ENCODE assay signal across 8 mouse cellular contexts in the genomic region with DNA sequence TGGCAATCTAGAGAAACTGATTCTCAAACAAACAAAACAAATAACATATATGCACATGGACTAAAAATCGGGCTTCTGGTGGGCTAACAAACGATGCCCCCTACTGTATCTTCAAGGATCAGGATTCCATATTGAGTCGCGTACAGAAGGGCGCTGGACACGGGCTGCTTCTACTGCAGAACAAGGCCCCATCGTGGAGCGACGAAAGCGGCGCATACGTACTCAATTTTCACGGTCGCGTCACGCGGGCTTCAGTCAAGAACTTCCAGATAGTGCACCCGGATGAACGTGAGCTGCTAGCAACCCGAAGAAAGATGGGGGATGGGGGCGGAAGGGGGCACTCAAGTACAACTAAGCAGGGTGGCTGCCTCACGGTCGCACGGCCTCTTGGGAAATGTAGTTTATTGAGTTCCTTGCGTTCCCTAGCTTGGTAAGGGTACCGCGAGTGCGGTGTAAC. TPM values are rescaled to one million over a fixed set of nuclear protein-coding genes. Genes with fewer than 3 reads are reported as not detected.
DNase-seq lines count a peak whose midpoint lies in the region; ATAC-seq lines count a peak whose summit lies in the region.

No protein-coding gene starts in this region.

- peak overlapping the region; percentile 50 for H3K4me2 ChIP-seq in intestine, embryonic 14.5 days (ENCODE audit: low read length)

- intact Hi-C loops in left cerebral cortex, postnatal 14 days (cut with DNase I), result no loop called here

- WGBS in intestine, embryonic 14.5 days, result under 1% methylated on average over 28 of the region's 28 CpGs

- H3K27me3 ChIP-seq in intestine, embryonic 14.5 days (replicated peaks; ENCODE audit: control insufficient read depth, insufficient read depth, low read length), result no peaks in the 10 kb centered on the region

- ATAC-seq in common myeloid progenitor, adult 5-6 weeks (replicated peaks; ENCODE audit: low read depth, poor library complexity, severe bottlenecking), result peak; percentile 51
- ATAC-seq in intestine, embryonic 14.5 days (replicated peaks; ENCODE audit: low FRiP score, low TSS enrichment, low read depth), result peak; percentile 56; the same call in 1 of the 2 replicates
- ATAC-seq in megakaryocyte-erythroid progenitor cell, adult 5-6 weeks (replicated peaks; ENCODE audit: low FRiP score, low TSS enrichment, poor library complexity, severe bottlenecking), result peak; percentile 38

- H3K36me3 ChIP-seq in intestine, embryonic 14.5 days (ENCODE audit: control insufficient read depth, insufficient read depth, low read length), result peaks cover 9% of the 10 kb centered on the region; the same call in 1 of the 2 replicates

- no peaks in the 10 kb centered on the region for H3K9me3 ChIP-seq in intestine, embryonic 14.5 days (ENCODE audit: control insufficient read depth, low read length)

- H3K27ac ChIP-seq in intestine, embryonic 14.5 days (ENCODE audit: low read depth), result peak overlapping the region; percentile 86

- peak overlapping the region; percentile 58 for H3K9ac ChIP-seq in intestine, embryonic 14.5 days (ENCODE audit: low read length)

- peaks cover 32% of the 10 kb centered on the region for H3K4me1 ChIP-seq in intestine, embryonic 14.5 days (replicated peaks; ENCODE audit: control insufficient read depth, insufficient read depth, low read length)

- peak; percentile 85 for DNase-seq in ZHBTc4 (ENCODE audit: low read depth, low spot score)
- DNase-seq in gastrocnemius, postnatal 25 days, result peak; percentile 84
- peak; percentile 93 for DNase-seq in intestine, embryonic 14.5 days (ENCODE audit: low spot score)
- peak; percentile 92 to 95 for DNase-seq in left cerebral cortex, postnatal 14 days (ENCODE audit: low spot score in 2 of 2)
- peak; percentile 91 for DNase-seq in right cerebral cortex, postnatal 14 days
- peak; percentile 74 for DNase-seq in urinary bladder, postnatal 25 days (ENCODE audit: low spot score)

- H3K4me3 ChIP-seq in intestine, embryonic 14.5 days (ENCODE audit: low read depth, low read length), result peak overlapping the region; percentile 50

RNA-seq across cellular contexts. Expression of a gene that starts 4.3 kb away (rescaled TPM):
- 122 and 193 TPM in 2 replicates for total RNA-seq in common myeloid progenitor, adult 5-6 weeks (2017)
- 10 to 100 TPM; 13.8 to 19.2 TPM for total RNA-seq in gastrocnemius, postnatal 25 days (2021)
- polyA plus RNA-seq in intestine, embryonic 14.5 days (2014; fragmentation: Nextera tagmentation; extraction: Ambion mirVana), result 14.7 and 15.0 TPM in 2 replicates
- 10 to 100 TPM; 24.2 to 33.3 TPM for total RNA-seq in left cerebral cortex, postnatal 14 days (2021)
- 35.5 and 79.3 TPM in 2 replicates for total RNA-seq in megakaryocyte-erythroid progenitor cell, adult 5-6 weeks (2014; fragmentation: Nextera tagmentation)
- 161 and 186 TPM in 2 replicates for total RNA-seq in megakaryocyte-erythroid progenitor cell, adult 5-6 weeks (2017)

RNA-seq across cellular contexts. Expression of a gene that starts 4.4 kb away (rescaled TPM):
- not detected in 2 replicates for total RNA-seq in common myeloid progenitor, adult 5-6 weeks (2017)
- total RNA-seq in gastrocnemius, postnatal 25 days (2021), result 1 to 10 TPM; 7.5 to 8.5 TPM
- 0.97 and 1.5 TPM in 2 replicates for polyA plus RNA-seq in intestine, embryonic 14.5 days (2014; fragmentation: Nextera tagmentation; extraction: Ambion mirVana)
- 1 to 10 TPM; 1.0 to 2.4 TPM for total RNA-seq in left cerebral cortex, postnatal 14 days (2021)
- 0.27 TPM in 1 of 2 replicates, not detected in the other for total RNA-seq in megakaryocyte-erythroid progenitor cell, adult 5-6 weeks (2014; fragmentation: Nextera tagmentation)
- not detected in 2 replicates for total RNA-seq in megakaryocyte-erythroid progenitor cell, adult 5-6 weeks (2017)

RNA-seq across cellular contexts. Expression of a gene that starts 11.6 kb away (rescaled TPM):
- 296 and 342 TPM in 2 replicates for total RNA-seq in common myeloid progenitor, adult 5-6 weeks (2017)
- total RNA-seq in gastrocnemius, postnatal 25 days (2021), result 10 to 100 TPM; 60.8 to 73.2 TPM
- 192 and 204 TPM in 2 replicates for polyA plus RNA-seq in intestine, embryonic 14.5 days (2014; fragmentation: Nextera tagmentation; extraction: Ambion mirVana)
- 100 to 1,000 TPM; 109 to 110 TPM for total RNA-seq in left cerebral cortex, postnatal 14 days (2021)
- 100 and 140 TPM in 2 replicates for total RNA-seq in megakaryocyte-erythroid progenitor cell, adult 5-6 weeks (2014; fragmentation: Nextera tagmentation)
- total RNA-seq in megakaryocyte-erythroid progenitor cell, adult 5-6 weeks (2017), result 285 and 323 TPM in 2 replicates

RNA-seq across cellular contexts. Expression of a gene that starts 32.9 kb away (rescaled TPM):
- total RNA-seq in common myeloid progenitor, adult 5-6 weeks (2017), result not detected in 2 replicates
- total RNA-seq in gastrocnemius, postnatal 25 days (2021), result 1 to 10 TPM in 1 of 2 experiments, under 1 TPM in 1; 0.99 to 1.2 TPM
- 2.3 and 2.5 TPM in 2 replicates for polyA plus RNA-seq in intestine, embryonic 14.5 days (2014; fragmentation: Nextera tagmentation; extraction: Ambion mirVana)
- total RNA-seq in left cerebral cortex, postnatal 14 days (2021), result not detected
- not detected in 2 replicates for total RNA-seq in megakaryocyte-erythroid progenitor cell, adult 5-6 weeks (2014; fragmentation: Nextera tagmentation)
- total RNA-seq in megakaryocyte-erythroid progenitor cell, adult 5-6 weeks (2017), result not detected in 2 replicates

RNA-seq across cellular contexts. Expression of a gene that starts 33.2 kb away (rescaled TPM):
- 11.8 and 13.4 TPM in 2 replicates for total RNA-seq in common myeloid progenitor, adult 5-6 weeks (2017)
- 10 to 100 TPM; 12.3 to 12.6 TPM for total RNA-seq in gastrocnemius, postnatal 25 days (2021)
- 2.9 and 3.5 TPM in 2 replicates for polyA plus RNA-seq in intestine, embryonic 14.5 days (2014; fragmentation: Nextera tagmentation; extraction: Ambion mirVana)
- 1 to 10 TPM; 2.8 to 2.9 TPM for total RNA-seq in left cerebral cortex, postnatal 14 days (2021)
- total RNA-seq in megakaryocyte-erythroid progenitor cell, adult 5-6 weeks (2014; fragmentation: Nextera tagmentation), result 1.9 and 2.5 TPM in 2 replicates
- 1.8 and 3.5 TPM in 2 replicates for total RNA-seq in megakaryocyte-erythroid progenitor cell, adult 5-6 weeks (2017)

Comparison
In these comparisons a context has a peak if more than half of its experiments do, and no peak if none do; other contexts are left out.
1. Peak in every context shown above with its lines: DNase-seq, ATAC-seq, H3K4me3 ChIP-seq and H3K27ac ChIP-seq.